Mouse (Mus musculus) stomach, embryonic 16.5 days (tissue): ENCODE data around the gene Id3. TPM values are rescaled to one million over a fixed set of nuclear protein-coding genes. Genes with fewer than 3 reads are reported as not detected.
A peak's percentile ranks its signal among the peaks of the same experiment; 100 is the strongest.

ENCODE experiments used
- ATAC-seq: fragments of 200-750 bp; cut with Nextera tagmentation; 2 replicates; pipeline ENCODE4 v1.8.0; 2017; ENCODE audit warnings: moderate number of reproducible peaks, moderate TSS enrichment; ENCODE audit not compliant: insufficient read depth, low FRiP score
- H3K27ac ChIP-seq: fragments of 300-500 bp; sonication (generic); 2 replicates; pipeline ENCODE4 v1.5.1; 2014; ENCODE audit warnings: low read length
- H3K27me3 ChIP-seq: fragments of 300-500 bp; sonication (generic); 2 replicates; pipeline ENCODE4 v1.6.1; 2014; ENCODE audit warnings: low read length, control low read depth, mixed read lengths; ENCODE audit not compliant: control insufficient read depth, insufficient read depth
- H3K36me3 ChIP-seq: fragments of 300-500 bp; sonication (generic); 2 replicates; pipeline ENCODE4 v1.6.1; 2014; ENCODE audit warnings: low read length; ENCODE audit not compliant: control insufficient read depth, insufficient read depth
- H3K4me1 ChIP-seq: fragments of 300-500 bp; sonication (generic); 2 replicates; pipeline ENCODE4 v1.6.1; 2014; ENCODE audit warnings: low read length, control low read depth, mixed read lengths; ENCODE audit not compliant: control insufficient read depth, insufficient read depth
- H3K4me2 ChIP-seq: fragments of 300-500 bp; sonication (generic); 2 replicates; pipeline ENCODE4 v1.6.1; 2014; ENCODE audit warnings: low read depth, low read length, mixed read lengths
- H3K4me3 ChIP-seq: fragments of 300-500 bp; sonication (generic); replicated peaks from 2 replicates; pipeline ENCODE4 v1.5.1; 2014; ENCODE audit warnings: mild to moderate bottlenecking, low read length
- H3K9ac ChIP-seq: fragments of 300-500 bp; sonication (generic); 2 replicates; pipeline ENCODE4 v1.6.1; 2014; ENCODE audit warnings: low read length
- H3K9me3 ChIP-seq: fragments of 300-500 bp; sonication (generic); replicated peaks from 2 replicates; pipeline ENCODE4 v1.6.1; 2016; ENCODE audit warnings: low read length, control low read depth; ENCODE audit not compliant: control insufficient read depth
- WGBS: fragments of 180-500 bp; shearing (Covaris S2); extraction: QIAGEN DNeasy Blood & Tissue Kit; methylation state at CpG from one replicate; pipeline ENCODE4 v1.1.7; 2014; 5-methylcytosine and 5-hydroxymethylcytosine counted together
- polyA plus RNA-seq: library from polyadenylated mRNA; unstranded; fragments of >200 nt; fragmentation: Nextera tagmentation; extraction: Ambion mirVana; gene quantifications from 2 replicates; pipeline ENCODE4 v1.2.1, GENCODE M21; 2015

Id3 gene
- polyA plus RNA-seq, 1 experiment from 2014 or later, result 285 TPM

- H3K27me3 ChIP-seq, result no peaks in the 10 kb centered on the region
- 38% methylated on average over 8 of the region's 8 CpGs for WGBS
- H3K4me3 ChIP-seq, result no peak overlapping the region
- H3K36me3 ChIP-seq, result no peaks in the 10 kb centered on the region
- no peak overlapping the region for H3K4me2 ChIP-seq
- H3K4me1 ChIP-seq, result peaks cover 19% of the 10 kb centered on the region
- H3K27ac ChIP-seq, result peak overlapping the region; percentile 74
- 0 out of 2 replicates have a peak overlapping the region, but pooled peaks have one; percentile 51 for H3K9ac ChIP-seq
- ATAC-seq, result peak; percentile 51; the same call in 1 of the 2 replicates
- no peaks in the 10 kb centered on the region for H3K9me3 ChIP-seq
Measured at GRCm38 (mm10) chr4:136123111-136123791, 20.0 kb upstream of the Id3 start.

GRCm38 (mm10) chr4:136123792-136124161 lies 19.5 kb upstream of the Id3 start:
- H3K9ac ChIP-seq, result 0 out of 2 replicates have a peak overlapping the region, but pooled peaks have one; percentile 16
- WGBS, result 85% methylated on average over 3 of the region's 3 CpGs
- peaks cover 19% of the 10 kb centered on the region for H3K4me1 ChIP-seq
- no peaks in the 10 kb centered on the region for H3K9me3 ChIP-seq
- peak overlapping the region; percentile 62 for H3K27ac ChIP-seq
- ATAC-seq, result no peak; the same call in 1 of the 2 replicates
- H3K4me3 ChIP-seq, result no peak overlapping the region
- no peaks in the 10 kb centered on the region for H3K27me3 ChIP-seq
- no peaks in the 10 kb centered on the region for H3K36me3 ChIP-seq
- H3K4me2 ChIP-seq, result no peak overlapping the region

GRCm38 (mm10) chr4:136124581-136124980 lies 18.7 kb upstream of the Id3 start:
- no peak overlapping the region for H3K27ac ChIP-seq
- H3K36me3 ChIP-seq, result no peaks in the 10 kb centered on the region
- H3K4me1 ChIP-seq, result peaks cover 19% of the 10 kb centered on the region
- no peak for ATAC-seq
- no peaks in the 10 kb centered on the region for H3K9me3 ChIP-seq
- H3K4me2 ChIP-seq, result no peak overlapping the region
- H3K4me3 ChIP-seq, result no peak overlapping the region
- no peak overlapping the region for H3K9ac ChIP-seq
- WGBS, result 95% methylated on average over 4 of the region's 4 CpGs
- H3K27me3 ChIP-seq, result no peaks in the 10 kb centered on the region

- Histone ChIP-seq H3K36me3 (no peaks in the 10 kb centered on the region), H3K9ac (no peak overlapping the region), H3K9me3 (no peaks in the 10 kb centered on the region; the same call in 1 of the 2 replicates), H3K4me2 (no peak overlapping the region), H3K4me3 (no peak overlapping the region), H3K4me1 (peaks cover 13% of the 10 kb centered on the region), H3K27me3 (no peaks in the 10 kb centered on the region), H3K27ac (no peak overlapping the region)
- 84% methylated on average over 11 of the region's 11 CpGs for WGBS
- ATAC-seq, result no peak
Measured at GRCm38 (mm10) chr4:136125458-136125857, 17.8 kb upstream of the Id3 start.

- H3K9me3 ChIP-seq, result no peaks in the 10 kb centered on the region; the same call in 1 of the 2 replicates
- peaks cover 13% of the 10 kb centered on the region for H3K4me1 ChIP-seq
- no peak overlapping the region for H3K4me3 ChIP-seq
- H3K27ac ChIP-seq, result no peak overlapping the region
- no peaks in the 10 kb centered on the region for H3K27me3 ChIP-seq
- H3K36me3 ChIP-seq, result no peaks in the 10 kb centered on the region
- no peak overlapping the region for H3K9ac ChIP-seq
- no peak overlapping the region for H3K4me2 ChIP-seq
- WGBS, result 69% methylated on average over 5 of the region's 5 CpGs
- no peak for ATAC-seq
Measured at GRCm38 (mm10) chr4:136126019-136126418, 17.3 kb upstream of the Id3 start.

GRCm38 (mm10) chr4:136127670-136128069 lies 15.6 kb upstream of the Id3 start:
- no peak overlapping the region for H3K4me3 ChIP-seq
- no peaks in the 10 kb centered on the region for H3K36me3 ChIP-seq
- WGBS, result 62% methylated on average over 13 of the region's 13 CpGs
- no peak overlapping the region for H3K27ac ChIP-seq
- no peak for ATAC-seq
- H3K4me2 ChIP-seq, result no peak overlapping the region
- no peak overlapping the region for H3K9ac ChIP-seq
- H3K4me1 ChIP-seq, result peaks cover 11% of the 10 kb centered on the region
- H3K9me3 ChIP-seq, result no peaks in the 10 kb centered on the region; the same call in 1 of the 2 replicates
- H3K27me3 ChIP-seq, result no peaks in the 10 kb centered on the region

GRCm38 (mm10) chr4:136129842-136130241 lies 13.5 kb upstream of the Id3 start:
- ATAC-seq, result no peak
- Histone ChIP-seq H3K27ac (no peak overlapping the region), H3K4me3 (no peak overlapping the region), H3K36me3 (no peaks in the 10 kb centered on the region), H3K9me3 (no peaks in the 10 kb centered on the region; the same call in 1 of the 2 replicates), H3K27me3 (no peaks in the 10 kb centered on the region), H3K9ac (no peak overlapping the region), H3K4me2 (no peak overlapping the region), H3K4me1 (peaks cover 14% of the 10 kb centered on the region)
- WGBS, result 81% methylated on average over 1 of the region's 1 CpGs

- H3K4me3 ChIP-seq, result no peak overlapping the region
- no peaks in the 10 kb centered on the region for H3K36me3 ChIP-seq
- H3K27ac ChIP-seq, result peak overlapping the region; percentile 92
- ATAC-seq, result no peak
- H3K27me3 ChIP-seq, result no peaks in the 10 kb centered on the region
- H3K4me1 ChIP-seq, result peaks cover 22% of the 10 kb centered on the region
- WGBS, result 38% methylated on average over 9 of the region's 9 CpGs
- peak overlapping the region; percentile 82 for H3K4me2 ChIP-seq
- H3K9me3 ChIP-seq, result no peaks in the 10 kb centered on the region; the same call in 1 of the 2 replicates
- H3K9ac ChIP-seq, result peak overlapping the region; percentile 72
Measured at GRCm38 (mm10) chr4:136133801-136134200, 9.5 kb upstream of the Id3 start.

GRCm38 (mm10) chr4:136134418-136134977 lies 8.8 kb upstream of the Id3 start:
- no peak for ATAC-seq
- 1% methylated on average over 15 of the region's 15 CpGs for WGBS
- H3K4me1 ChIP-seq, result peaks cover 28% of the 10 kb centered on the region

More at GRCm38 (mm10) chr4:136134418-136134977, 8.8 kb upstream of the Id3 start:
- Histone ChIP-seq H3K4me2 (peak overlapping the region; percentile 82), H3K27ac (peak overlapping the region; percentile 92), H3K36me3 (no peaks in the 10 kb centered on the region), H3K27me3 (no peaks in the 10 kb centered on the region), H3K4me3 (peak overlapping the region; percentile 46), H3K9me3 (no peaks in the 10 kb centered on the region; the same call in 1 of the 2 replicates), H3K9ac (peak overlapping the region; percentile 72)
